In the genomic region with DNA sequence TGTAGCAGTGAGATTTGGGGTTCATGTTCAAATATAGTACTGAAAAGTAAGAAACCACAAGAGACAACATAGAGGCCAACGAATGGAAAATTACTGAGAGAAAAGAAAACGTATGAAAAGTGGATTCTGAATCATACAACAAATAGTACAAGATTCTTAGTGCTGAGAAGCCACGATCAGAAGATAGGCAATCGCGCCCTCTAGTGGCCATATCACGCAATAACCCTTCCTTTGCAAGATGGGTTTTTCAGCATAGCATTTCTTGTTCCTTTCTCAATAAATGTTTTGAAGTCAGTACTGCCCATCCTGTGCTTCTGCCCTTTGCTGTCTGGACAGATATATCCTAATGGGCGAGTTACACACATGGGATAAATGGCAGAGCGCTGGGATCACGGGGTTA, we compare ENCODE assay signal across 10 mouse cellular contexts. TPM values are rescaled to one million over a fixed set of nuclear protein-coding genes. Genes with fewer than 3 reads are reported as not detected.
DNase-seq lines count a peak whose midpoint lies in the region; ATAC-seq lines count a peak whose summit lies in the region.
"Had no signal": no experiment of that assay in that cellular context is flagged by ENCODE, and none has a peak within 500 bp of the region (broad histone marks: within the 10 kb centered on the region; RNA-seq: fewer than 3 reads in every experiment).

No protein-coding gene starts in this region.

- H3K4me1 ChIP-seq in liver, embryonic 12.5 days, result no peaks in the 10 kb centered on the region
- H3K4me1 ChIP-seq: heart, embryonic 13.5 days had no signal

- peak; percentile 41 for DNase-seq in liver
- DNase-seq in R1 (ENCODE audit: low read depth, low spot score), result peak; percentile 60
- DNase-seq in cerebellum, postnatal 25 days, result peak; percentile 18 to 64
- DNase-seq in heart, postnatal 4 days, result peak; percentile 40
- DNase-seq in left cerebral cortex, postnatal 25 days (ENCODE audit: low spot score in 2 of 2), result peak; percentile 60 to 62
- DNase-seq in retina, postnatal 1 day, result peak; percentile 63

- no peak for ATAC-seq in liver, embryonic 12.5 days
- no peak for ATAC-seq in megakaryocyte, adult 5-6 weeks (ENCODE audit: poor library complexity, severe bottlenecking)

- H3K27ac ChIP-seq in liver, embryonic 12.5 days, result no peak overlapping the region
- H3K27ac ChIP-seq: heart, embryonic 13.5 days had no signal

- WGBS in liver, embryonic 12.5 days (ENCODE audit: insufficient replicate concordance), result 5% methylated on average over 9 of the region's 9 CpGs

- H3K36me3 ChIP-seq in liver, embryonic 12.5 days, result no peaks in the 10 kb centered on the region
- H3K36me3 ChIP-seq: heart, embryonic 13.5 days had no signal

- intact Hi-C loops in left cerebral cortex, postnatal 25 days (cut with DNase I), result loop anchor here (2.0 kb wide), 1 partner anchor 199 kb away; no protein-coding TSS in a partner anchor

- H3K4me2 ChIP-seq in liver, embryonic 12.5 days, result no peak overlapping the region
- H3K4me2 ChIP-seq: heart, embryonic 13.5 days had no signal

- no peak overlapping the region for H3K4me3 ChIP-seq in liver, embryonic 12.5 days
- H3K4me3 ChIP-seq: heart, embryonic 13.5 days had no signal

- no peaks in the 10 kb centered on the region for H3K27me3 ChIP-seq in liver, embryonic 12.5 days (replicated peaks)
- H3K27me3 ChIP-seq: heart, embryonic 13.5 days had no signal

- H3K9me3 ChIP-seq in liver, embryonic 12.5 days (replicated peaks), result no peaks in the 10 kb centered on the region
- H3K9me3 ChIP-seq: heart, embryonic 13.5 days had no signal

- H3K9ac ChIP-seq in liver, embryonic 12.5 days, result no peak overlapping the region
- H3K9ac ChIP-seq: heart, embryonic 13.5 days had no signal

RNA-seq across cellular contexts. Expression of gene Fam90a1a, which starts 3.2 kb away (rescaled TPM):
- polyA plus RNA-seq in liver, embryonic 12.5 days (2016; fragmentation: Nextera tagmentation; extraction: Ambion mirVana), result not detected in 2 replicates
- total RNA-seq in heart, postnatal 4 days (2021), result not detected
- total RNA-seq in left cerebral cortex, postnatal 25 days (2021), result not detected
- total RNA-seq in megakaryocyte, adult 5-6 weeks (2015), result not detected in 2 replicates
- not detected in 2 replicates for total RNA-seq in megakaryocyte, adult 5-6 weeks (2017)
- total RNA-seq: neutrophil, adult 5-6 weeks had no signal
- polyA plus RNA-seq: heart, embryonic 13.5 days had no signal

RNA-seq across cellular contexts. Expression of gene Defb13, which starts 8.8 kb away (rescaled TPM):
- not detected in 2 replicates for polyA plus RNA-seq in liver, embryonic 12.5 days (2016; fragmentation: Nextera tagmentation; extraction: Ambion mirVana)
- not detected for total RNA-seq in heart, postnatal 4 days (2021)
- total RNA-seq in left cerebral cortex, postnatal 25 days (2021), result not detected
- not detected in 2 replicates for total RNA-seq in megakaryocyte, adult 5-6 weeks (2015)
- total RNA-seq in megakaryocyte, adult 5-6 weeks (2017), result not detected in 2 replicates
- total RNA-seq: neutrophil, adult 5-6 weeks had no signal
- polyA plus RNA-seq: heart, embryonic 13.5 days had no signal

RNA-seq across cellular contexts. Expression of gene Ccdc70, which starts 14.3 kb away (rescaled TPM):
- polyA plus RNA-seq in liver, embryonic 12.5 days (2016; fragmentation: Nextera tagmentation; extraction: Ambion mirVana), result not detected in 2 replicates
- not detected for total RNA-seq in heart, postnatal 4 days (2021)
- not detected for total RNA-seq in left cerebral cortex, postnatal 25 days (2021)
- not detected in 2 replicates for total RNA-seq in megakaryocyte, adult 5-6 weeks (2015)
- not detected in 2 replicates for total RNA-seq in megakaryocyte, adult 5-6 weeks (2017)
- total RNA-seq: neutrophil, adult 5-6 weeks had no signal
- polyA plus RNA-seq: heart, embryonic 13.5 days had no signal

RNA-seq across cellular contexts. Expression of gene Defb35, which starts 17.2 kb away (rescaled TPM):
- polyA plus RNA-seq in liver, embryonic 12.5 days (2016; fragmentation: Nextera tagmentation; extraction: Ambion mirVana), result not detected in 2 replicates
- total RNA-seq in heart, postnatal 4 days (2021), result not detected
- not detected for total RNA-seq in left cerebral cortex, postnatal 25 days (2021)
- not detected in 2 replicates for total RNA-seq in megakaryocyte, adult 5-6 weeks (2015)
- total RNA-seq in megakaryocyte, adult 5-6 weeks (2017), result not detected in 2 replicates
- total RNA-seq: neutrophil, adult 5-6 weeks had no signal
- polyA plus RNA-seq: heart, embryonic 13.5 days had no signal

RNA-seq across cellular contexts. Expression of gene Defb15, which starts 22.8 kb away (rescaled TPM):
- polyA plus RNA-seq in liver, embryonic 12.5 days (2016; fragmentation: Nextera tagmentation; extraction: Ambion mirVana), result not detected in 2 replicates
- total RNA-seq in heart, postnatal 4 days (2021), result not detected
- not detected for total RNA-seq in left cerebral cortex, postnatal 25 days (2021)
- not detected in 2 replicates for total RNA-seq in megakaryocyte, adult 5-6 weeks (2015)
- not detected in 2 replicates for total RNA-seq in megakaryocyte, adult 5-6 weeks (2017)
- total RNA-seq: neutrophil, adult 5-6 weeks had no signal
- polyA plus RNA-seq: heart, embryonic 13.5 days had no signal
